Mouse (Mus musculus) natural killer cell, adult 2 months (primary cell): ENCODE measurements around the gene Ate1.
"Not testable (repeated sequence)": the region's sequence is repeated elsewhere in the genome, so short reads cannot be mapped to it uniquely, and the experiment has no call there.

Experiments
- DNase-seq, 2 experiments: peaks; one replicate each; pipeline ENCODE4 v3.0.0; 2022; ENCODE audit warnings: low spot score in 2 of 2

Ate1 gene

GRCm38 (mm10) chr7:130523451-130523850, 3.3 kb upstream of the Ate1 start:
- no peak for DNase-seq

GRCm38 (mm10) chr7:130520812-130521422, 748 bp upstream of the Ate1 start:
- no peak for DNase-seq

- DNase-seq, result peak; percentile 86 to 90
Observed at GRCm38 (mm10) chr7:130519096-130520048, 797 bp downstream of the Ate1 start.

- no peak for DNase-seq
Observed at GRCm38 (mm10) chr7:130518213-130519095, 1.7 kb downstream of the Ate1 start.

- no peak for DNase-seq
Observed at GRCm38 (mm10) chr7:130510243-130510642, 9.9 kb downstream of the Ate1 start.

- DNase-seq, result no peak
Observed at GRCm38 (mm10) chr7:130503006-130503405, 17.2 kb downstream of the Ate1 start.

GRCm38 (mm10) chr7:130501499-130501898, 18.7 kb downstream of the Ate1 start:
- no peak for DNase-seq

- DNase-seq, result no peak
Observed at GRCm38 (mm10) chr7:130493346-130493745, 26.8 kb downstream of the Ate1 start.

GRCm38 (mm10) chr7:130492026-130492425, 28.1 kb downstream of the Ate1 start:
- no peak for DNase-seq

GRCm38 (mm10) chr7:130479003-130479402, 41.2 kb downstream of the Ate1 start:
- DNase-seq, result not testable (repeated sequence)

- peak in 1 of 2 experiments; percentile 10 for DNase-seq
Observed at GRCm38 (mm10) chr7:130475970-130476369, 44.2 kb downstream of the Ate1 start.

- DNase-seq, result no peak
Observed at GRCm38 (mm10) chr7:130473881-130474280, 46.3 kb downstream of the Ate1 start.

- no peak for DNase-seq
Observed at GRCm38 (mm10) chr7:130472683-130473082, 47.5 kb downstream of the Ate1 start.

- DNase-seq, result no peak
Observed at GRCm38 (mm10) chr7:130471045-130471444, 49.1 kb downstream of the Ate1 start.

- no peak for DNase-seq
Observed at GRCm38 (mm10) chr7:130455587-130456246, 64.5 kb downstream of the Ate1 start.

GRCm38 (mm10) chr7:130454226-130454625, 65.9 kb downstream of the Ate1 start:
- DNase-seq, result no peak

- no peak for DNase-seq
Observed at GRCm38 (mm10) chr7:130435776-130436175, 84.4 kb downstream of the Ate1 start.

- DNase-seq, result no peak
Observed at GRCm38 (mm10) chr7:130432141-130432540, 88.0 kb downstream of the Ate1 start.

- no peak for DNase-seq
Observed at GRCm38 (mm10) chr7:130426586-130426985, 93.6 kb downstream of the Ate1 start.

- no peak for DNase-seq
Observed at GRCm38 (mm10) chr7:130425991-130426390, 94.2 kb downstream of the Ate1 start.

GRCm38 (mm10) chr7:130419961-130420360, 100.2 kb downstream of the Ate1 start:
- no peak for DNase-seq
